Mouse (Mus musculus): ENCODE results near the gene S100a7a.
A peak's percentile ranks its signal among the peaks of the same experiment; 100 is the strongest.

Gene S100a7a

DNA sequence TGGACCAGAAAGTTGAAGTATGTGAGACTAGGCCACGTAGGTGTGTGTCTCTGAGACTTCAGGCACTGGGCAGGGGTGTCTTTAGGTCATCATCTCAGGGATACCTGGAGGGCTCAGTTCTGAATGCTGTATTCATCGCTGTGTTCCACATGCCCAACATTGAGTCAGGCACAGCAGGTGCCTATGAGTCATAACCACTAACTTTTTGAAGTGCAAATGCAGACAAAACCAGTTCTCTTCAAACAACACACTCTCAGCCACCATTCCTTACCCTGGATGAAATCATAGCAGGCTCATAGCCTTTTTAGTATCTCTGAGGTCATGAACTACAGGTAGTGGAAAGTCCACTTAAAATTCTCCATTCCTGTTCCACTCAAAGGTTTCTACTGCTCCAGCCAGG, 24.5 kb upstream of the S100a7a start:
- DNase-seq: no peak

DNA sequence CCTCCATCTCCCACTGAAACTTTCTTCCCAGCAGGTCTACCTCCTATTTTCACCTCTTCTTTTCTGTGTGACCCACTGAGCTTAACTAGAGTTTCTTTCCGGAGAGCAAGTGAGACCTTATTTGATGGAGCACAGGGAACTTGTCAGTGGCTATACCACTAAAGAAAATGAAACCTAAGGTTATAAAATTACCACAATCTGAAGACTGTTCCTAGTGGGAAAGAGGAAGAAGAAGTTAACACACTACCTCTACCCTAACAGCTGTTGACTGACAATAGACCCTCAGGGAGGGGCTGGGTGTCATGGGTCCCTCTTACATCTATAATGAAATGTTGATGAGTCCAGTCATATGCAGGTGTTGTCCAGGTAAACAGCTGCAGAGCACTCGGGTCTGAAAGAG, 21.8 kb upstream of the S100a7a start:
- DNase-seq: no peak

DNA sequence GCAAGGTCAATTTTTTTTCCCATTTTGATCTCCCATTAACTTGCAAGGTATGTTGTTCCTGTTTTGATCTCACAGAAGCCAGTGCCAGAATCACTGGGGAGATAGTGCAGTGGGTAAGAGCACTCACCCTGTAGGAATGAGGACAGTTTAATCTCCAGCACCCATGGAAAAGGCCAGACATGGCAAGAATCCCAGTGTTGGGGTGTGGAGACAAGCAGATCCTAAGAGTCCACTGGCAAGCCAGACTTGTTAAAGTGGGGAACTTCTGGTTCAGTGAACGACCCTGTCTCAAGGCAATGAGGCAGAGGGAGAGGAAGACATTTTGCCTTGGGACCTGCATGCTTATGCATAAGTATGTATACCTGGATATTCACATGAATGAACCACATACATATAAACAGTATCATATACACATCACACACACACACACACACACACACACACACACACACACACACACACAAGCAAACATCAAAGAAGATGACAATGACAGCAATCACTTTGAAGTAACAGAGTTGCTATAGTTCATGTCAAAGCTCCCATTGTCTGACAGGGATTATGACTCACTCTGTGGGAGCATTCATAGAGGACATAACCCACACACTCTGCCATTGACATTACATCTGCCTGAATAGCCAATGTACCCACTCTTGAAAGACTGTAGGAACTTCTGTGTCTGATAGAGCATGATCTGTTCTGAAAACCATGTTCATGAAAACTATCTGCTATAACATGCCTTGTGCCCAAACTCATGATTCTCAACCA, 15.1 kb upstream of the S100a7a start:
- DNase-seq: no peak

DNA sequence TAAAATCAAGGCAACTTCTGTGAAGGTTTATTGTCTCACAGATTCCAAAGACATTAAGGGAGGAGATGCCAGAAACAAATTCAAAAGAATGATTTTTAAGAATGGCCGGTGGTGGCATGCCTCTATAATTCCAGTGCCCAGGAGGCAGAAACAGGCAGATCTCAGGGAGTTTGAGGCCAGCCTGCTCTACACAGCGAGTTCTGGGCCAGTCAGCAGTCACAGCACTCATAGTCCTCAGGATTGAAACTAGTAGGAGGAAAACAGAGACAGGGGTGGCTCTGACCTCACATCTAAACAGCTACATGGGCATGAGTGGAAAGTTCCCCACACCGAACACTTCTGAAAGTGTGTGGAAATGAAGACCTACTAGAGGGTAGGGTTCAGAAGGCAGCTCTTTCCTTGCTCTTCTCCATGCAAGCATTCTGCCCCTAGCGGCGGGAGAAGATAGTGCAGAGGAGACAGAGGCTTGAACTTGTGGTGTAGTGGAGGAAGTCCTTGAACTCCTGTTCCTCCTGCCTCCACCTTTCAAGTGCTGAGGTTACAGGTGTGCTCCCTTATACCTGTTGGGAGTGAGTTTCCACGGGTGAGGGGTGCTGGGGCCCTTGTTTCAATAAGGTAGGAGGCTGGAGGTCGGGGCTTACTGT, 14.2 kb upstream of the S100a7a start:
- DNase-seq: peak; percentile 64 to 65

DNA sequence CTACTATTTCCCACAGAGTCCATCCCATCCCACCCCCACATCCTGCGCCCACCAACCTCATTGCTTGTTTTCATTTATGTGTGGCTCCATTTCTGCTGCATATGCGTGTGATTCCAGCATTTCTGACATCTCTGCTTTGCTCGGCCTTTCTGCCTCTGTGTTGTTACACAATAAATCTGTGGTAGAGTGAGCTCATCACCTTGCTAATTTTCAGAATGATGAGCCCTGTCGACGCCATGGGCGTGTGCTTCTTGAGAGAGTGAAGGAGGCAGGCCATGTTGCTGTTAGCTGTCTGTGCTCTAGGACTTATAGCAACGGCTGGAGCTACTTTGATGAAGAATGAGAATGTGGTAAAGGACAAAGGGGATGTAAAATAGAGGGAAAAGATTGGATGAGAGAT, 12.8 kb upstream of the S100a7a start:
- no peak for DNase-seq

DNA sequence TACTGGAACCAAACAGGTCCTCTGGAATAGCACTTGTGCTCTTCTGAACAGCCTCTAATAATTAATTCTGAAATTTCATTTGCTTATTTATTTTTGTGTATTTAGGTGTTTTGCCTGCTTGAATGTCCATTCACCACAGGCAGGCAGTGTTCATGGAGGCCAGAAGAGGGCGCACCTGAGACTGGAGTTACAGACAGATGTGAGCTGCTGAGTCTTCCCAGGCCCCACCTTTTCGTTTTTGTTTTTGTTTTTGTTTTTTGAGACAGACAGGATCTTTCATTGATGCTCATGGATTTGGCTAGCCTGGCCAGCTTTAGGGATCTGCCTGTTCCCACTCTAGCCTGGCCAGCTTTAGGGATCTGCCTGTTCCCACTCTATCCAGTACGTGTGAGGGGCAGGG, 9.6 kb upstream of the S100a7a start:
- DNase-seq: peak; percentile 58 to 62

DNA sequence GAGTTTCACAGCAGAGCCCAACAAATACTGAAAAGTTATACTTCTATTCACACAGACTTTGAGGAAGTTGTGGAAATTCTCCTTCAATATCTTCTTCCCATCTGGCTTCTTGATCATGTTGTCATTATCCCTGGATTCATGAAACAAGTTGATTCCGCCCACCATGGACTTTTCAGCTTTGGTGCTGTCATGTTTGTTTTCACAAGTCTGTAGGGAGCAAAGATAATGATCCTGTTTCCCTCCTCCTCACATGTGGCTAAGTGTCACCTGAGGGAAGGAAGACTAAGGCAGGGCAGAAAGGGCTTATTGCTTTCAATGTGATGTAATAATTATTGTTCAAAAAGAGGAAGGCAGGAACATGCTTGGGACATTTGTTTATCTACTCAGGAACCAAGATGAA, 6.5 kb upstream of the S100a7a start:
- DNase-seq: no peak

DNA sequence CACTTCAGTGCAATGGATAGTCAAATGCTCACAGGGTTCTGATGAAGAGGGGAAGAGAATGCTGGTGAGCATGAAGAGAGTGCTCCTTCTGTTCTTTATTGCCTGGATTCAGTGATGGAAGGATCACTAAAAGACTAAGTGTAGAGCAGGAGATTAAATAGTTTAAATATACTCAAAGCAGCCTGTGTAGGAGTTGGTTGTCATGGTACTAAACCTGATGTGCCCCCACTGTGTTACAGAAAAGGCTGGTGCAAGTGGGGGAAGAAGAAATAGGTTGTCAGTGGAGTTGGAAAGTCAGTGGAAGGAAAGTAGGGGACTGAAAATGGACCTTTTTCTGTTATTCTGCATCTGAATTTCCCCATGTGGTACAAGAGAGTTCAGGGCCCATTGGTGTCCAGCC, 4.8 kb upstream of the S100a7a start:
- DNase-seq: no peak

DNA sequence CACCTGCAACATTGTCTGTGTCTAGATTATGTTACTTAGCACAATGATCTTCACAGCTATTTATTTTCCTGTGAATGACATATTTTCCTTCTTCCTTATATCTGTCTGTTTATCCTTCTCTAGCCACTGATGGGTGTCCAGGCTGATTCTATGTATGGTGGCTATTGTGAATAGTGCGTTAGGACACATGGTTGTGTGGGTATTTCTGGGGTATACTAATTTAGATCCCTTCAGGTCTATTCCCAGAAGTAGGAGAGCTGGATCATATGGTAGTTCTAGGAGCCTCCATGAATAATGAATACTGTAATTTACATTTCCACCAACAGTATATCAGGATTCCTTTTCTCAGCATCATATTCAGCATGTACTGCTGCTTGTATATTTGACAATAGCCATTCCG, 4.0 kb upstream of the S100a7a start:
- DNase-seq: no peak

DNA sequence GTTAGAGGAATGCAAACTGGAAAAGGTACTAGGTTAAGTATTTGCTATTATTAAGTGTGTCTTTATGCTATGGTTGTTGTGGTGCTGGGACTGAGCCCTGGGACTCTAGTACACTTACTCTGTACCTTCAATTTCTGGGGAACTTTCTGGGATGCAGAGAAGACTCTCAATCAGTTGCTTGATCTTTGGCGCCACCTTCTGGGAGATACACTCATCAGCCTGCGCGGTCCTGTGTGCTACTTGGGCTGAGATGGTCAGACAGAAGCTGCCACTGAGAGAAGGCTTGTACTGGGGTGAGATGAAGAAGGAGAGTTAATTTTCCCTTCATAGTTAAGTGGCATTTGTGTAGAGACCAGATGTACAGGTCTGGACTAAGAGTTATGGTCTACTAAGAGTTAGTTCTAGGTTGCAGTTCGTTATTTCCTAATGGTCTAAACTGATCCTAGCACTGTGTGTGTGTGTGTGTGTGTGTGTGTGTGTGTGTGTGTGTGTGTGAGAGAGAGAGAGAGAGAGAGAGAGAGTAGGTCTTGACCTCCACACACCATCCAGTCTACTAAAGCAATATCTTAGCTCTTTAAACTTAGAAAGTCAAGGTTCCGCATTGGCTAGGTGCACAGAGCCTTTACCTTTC, 824 bp upstream of the S100a7a start:
- DNase-seq: peak; percentile 38 to 61

DNA sequence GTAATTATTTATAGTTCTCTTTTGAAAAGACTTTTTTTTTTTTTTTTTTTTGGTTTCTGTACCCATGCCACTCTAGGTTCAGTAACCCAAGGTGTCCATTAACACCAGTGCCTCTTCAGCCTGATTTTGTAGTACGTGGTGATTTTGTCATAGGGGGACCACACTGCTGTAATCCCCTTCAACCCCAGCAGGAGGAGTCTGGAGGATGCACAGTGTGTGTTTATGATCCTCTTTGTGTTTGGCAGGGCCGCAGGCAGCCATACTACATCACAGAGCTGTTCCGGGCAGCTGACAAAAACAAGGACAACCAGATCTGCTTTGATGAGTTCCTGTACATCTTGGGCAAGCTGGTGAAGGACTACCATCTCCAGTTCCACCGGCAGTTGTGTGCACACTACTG, 3.6 kb downstream of the S100a7a start:
- DNase-seq: no peak

DNA sequence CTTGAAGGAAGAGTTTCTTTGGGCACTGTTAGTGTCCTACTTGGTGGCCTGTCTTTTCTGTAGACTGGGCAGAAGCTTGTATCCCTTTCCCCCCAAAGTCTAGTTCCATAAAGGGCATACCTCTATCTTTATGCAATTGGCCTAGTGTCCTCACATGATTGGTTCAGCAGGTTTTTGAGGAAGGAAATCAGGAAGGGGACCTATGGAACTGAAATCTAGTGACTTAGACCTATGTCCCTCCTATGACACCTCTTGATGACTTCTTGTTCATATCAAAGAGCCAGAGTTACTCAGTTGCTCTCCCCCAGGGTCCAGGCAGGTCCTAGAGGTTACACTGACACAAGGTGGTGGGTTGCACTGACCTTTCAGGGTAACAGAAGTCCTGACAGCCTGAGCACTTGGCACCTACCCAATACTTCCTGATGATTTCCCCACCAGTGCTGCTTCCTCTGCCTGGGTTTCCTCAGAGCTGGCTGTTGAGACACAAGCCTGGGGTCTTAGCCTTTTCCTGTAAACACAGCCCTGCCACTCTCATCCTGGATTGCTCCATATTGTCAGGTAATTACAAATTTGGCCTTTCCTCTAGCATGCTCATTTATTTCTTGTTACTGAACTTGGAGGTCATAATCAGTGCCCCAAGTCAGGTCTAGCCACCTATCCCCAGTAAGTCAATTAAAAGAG, 5.7 kb downstream of the S100a7a start:
- DNase-seq: no peak

DNA sequence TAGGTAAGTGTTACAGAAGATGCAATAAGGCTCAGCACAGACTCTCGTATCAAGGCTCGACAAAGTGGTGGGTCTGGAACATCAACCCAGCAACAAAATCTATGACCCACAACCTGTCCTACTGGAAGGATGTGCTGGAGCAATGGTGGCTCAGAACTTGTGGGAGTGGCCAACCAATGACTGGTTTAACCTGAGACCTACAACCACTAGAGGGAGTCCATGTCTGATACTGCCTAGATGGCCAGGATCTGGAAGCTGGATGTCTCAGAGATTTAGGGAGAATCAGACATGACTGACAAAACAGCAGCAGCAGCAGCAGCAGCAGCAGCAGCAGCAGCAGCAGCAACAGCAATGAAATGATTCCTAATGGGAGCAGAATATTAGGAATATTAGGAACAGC, 10.4 kb downstream of the S100a7a start:
- DNase-seq: no peak

DNA sequence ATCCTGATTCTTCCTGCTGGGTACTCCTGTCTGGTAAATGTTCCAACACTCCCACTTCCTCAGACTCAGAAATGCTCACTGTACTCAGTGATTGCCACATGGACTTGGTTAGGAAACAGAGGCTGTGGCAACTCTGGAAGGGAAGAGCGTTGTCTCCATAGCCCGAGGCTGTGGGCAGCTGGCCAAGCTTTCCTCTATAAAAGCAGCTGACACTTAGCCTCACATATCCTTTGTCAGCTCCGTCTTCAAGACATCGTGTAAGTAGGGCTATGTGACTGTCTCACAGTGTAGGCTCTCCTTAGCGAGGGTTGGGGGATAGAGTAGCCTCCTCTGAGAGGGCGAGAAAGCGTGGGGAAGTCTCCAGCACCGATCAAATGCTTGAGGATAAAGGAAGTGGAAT, 15.0 kb downstream of the S100a7a start, which contains the start of gene S100a8:
Gene S100a8, plus strand, starts transcription at position 133 of the 400 bp plus-strand sequence.
- DNase-seq: no peak

DNA sequence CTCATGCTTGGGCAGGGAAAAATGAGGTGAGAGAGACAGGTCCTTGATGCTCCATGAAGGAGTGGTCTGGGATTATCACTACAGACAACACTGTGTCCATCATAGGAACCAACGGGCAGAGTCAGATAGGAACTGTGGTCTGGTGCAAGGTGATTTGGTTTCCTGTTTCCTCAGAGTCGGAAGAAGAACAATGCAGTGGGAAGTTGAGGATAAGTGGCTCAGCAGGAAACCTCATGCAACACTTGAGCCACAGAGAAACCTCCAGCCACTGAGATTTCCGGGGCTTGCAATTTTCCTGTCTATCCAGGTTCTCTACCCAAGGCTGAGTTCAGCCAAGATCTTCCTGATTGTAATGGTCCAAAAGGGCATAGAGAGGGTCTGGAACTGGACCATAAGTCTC, 24.8 kb downstream of the S100a7a start:
- DNase-seq: no peak

DNA sequence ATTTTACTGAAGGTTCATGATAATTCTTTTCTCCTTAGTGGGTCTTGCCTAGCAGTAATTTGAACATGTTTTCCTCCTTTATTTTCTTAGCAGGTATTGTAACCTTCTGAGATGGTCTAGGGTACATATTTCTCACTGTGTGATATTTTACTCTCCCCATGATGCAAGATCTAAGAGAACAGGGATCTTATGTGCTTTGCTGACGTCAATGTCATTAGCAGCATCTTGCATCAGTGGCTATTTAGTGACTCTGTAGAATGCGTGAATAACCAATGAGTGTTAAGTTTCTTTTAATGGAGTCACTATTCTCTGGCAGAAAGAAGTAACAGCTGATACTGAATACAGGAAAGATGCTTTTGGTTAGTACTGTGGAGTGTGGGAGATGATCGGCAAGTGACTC, 30.1 kb downstream of the S100a7a start:
- no peak for DNase-seq

DNA sequence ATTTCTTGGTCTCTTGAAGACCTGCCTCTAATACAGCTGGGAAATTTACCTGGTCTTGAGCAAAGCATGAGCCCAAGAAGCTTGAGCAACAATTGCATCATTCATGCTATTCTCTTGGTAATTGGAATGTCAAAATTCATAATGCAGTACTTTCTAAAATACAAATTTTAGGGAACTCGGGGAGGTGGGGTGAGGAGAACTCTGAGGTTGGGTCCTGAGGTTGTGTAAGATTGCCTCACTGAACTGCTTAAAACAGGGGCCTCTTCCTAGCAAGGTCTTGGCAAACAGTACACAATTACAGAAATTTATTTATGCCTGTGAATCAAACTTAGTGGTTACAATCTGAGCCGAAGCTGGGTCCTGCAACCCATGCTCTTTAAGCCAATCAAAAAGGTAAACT, 33.0 kb downstream of the S100a7a start:
- DNase-seq: no peak

DNA sequence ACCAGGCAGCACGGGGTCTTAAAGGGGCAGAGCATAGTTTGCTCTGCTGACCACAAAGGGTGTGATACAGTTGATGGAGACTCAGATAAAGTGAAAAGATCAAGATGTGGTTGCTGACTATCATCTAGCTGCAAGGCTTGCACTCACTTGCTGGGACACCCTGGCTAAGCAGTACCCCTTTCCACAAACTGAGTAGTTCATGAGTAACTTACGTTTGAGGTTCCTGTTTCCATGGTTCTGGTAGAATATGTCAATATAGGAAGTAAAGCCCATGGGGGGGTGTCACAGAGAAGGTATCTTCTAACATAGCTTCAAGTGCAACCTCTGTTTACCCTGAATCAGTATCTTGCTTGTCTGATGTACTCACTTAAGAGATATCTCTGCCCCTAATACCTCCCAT, 39.7 kb downstream of the S100a7a start:
- DNase-seq: no peak

DNA sequence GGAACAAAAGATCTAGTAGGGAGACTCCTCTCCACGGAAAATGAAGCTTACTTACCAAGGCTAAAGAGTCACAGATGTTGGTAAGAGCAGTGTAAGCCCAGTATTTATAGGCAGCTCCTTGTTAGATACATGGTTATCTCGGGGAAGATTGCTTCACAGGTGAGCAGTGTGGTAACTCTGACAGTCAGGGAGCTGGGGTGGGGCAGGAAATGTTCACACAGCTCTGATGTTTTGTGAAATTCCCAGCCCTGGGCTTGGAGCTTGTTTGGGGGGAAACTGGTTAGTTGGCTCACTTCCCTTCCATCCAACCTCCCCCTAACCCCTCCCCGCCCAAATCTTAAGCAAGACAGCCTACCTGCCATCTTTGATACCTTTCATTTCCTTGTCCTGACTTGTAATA, 41.8 kb downstream of the S100a7a start, which contains the start of gene S100a9:
Gene S100a9, minus strand, starts transcription at position 109 of the 400 bp plus-strand sequence.
- no peak for DNase-seq

DNA sequence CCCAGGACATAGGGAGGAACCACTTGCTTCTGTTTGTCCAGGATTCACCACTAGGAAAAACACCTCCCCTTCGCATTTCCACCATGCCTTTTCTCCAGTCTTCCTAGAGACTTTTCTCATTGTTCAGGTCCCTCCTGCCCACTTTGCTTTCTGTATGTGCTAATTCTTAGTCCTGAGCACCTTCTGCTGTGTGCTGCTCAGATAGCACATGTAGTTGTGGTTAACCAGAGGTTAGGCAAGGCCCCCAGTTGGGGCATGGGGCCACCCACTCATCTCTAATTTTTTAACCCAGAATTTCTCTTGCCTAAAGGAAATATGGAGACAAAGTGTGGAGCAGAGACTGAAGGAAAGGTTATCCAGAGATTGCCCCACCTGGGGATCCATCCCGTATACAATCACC, 48.4 kb downstream of the S100a7a start:
- DNase-seq: no peak
